Mouse (Mus musculus) cerebellum, adult 8-10 months (tissue): ENCODE data around the gene Ppp1r9a.

ENCODE experiments used
- DNase-seq: peaks from one replicate; pipeline ENCODE4 v3.0.0; 2022

Ppp1r9a gene

DNA sequence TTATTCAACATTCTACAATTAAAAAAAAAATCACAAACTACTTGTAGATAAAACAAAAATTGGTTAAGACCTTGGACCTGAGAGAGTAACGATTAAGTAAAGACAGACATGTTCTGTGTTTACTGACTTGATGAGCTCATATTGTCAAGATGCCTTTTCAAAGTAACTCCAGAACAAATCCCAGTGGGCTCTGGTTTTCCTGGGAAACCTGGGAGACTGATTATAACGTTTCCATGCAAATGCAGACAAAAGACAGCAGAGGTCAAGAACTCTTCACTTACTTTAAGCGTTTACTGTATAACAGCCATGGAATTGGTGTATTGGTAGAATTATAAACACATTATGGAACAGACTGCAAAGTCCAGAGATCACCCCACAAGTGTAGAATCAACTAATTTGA is 172.0 kb downstream of the Ppp1r9a start:
- DNase-seq: no peak

DNA sequence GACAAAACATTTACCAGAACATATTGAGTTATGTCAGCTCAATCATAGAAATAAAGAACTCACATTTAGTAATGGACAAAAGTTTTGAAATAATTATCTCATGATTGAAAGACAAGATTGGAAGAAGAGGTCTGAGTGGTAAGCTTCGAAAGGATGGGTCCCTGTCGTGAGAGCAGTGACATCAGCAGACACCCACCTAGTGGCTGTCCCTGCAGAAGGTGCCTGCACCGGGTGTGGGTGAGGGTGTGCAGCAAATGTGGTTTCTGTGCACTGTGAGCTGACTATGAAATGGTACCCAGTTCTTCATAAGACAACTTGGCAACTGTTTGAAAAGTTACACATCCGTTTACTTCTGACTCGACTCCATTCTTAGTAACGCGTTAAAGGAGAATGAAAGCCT is 173.0 kb downstream of the Ppp1r9a start:
- no peak for DNase-seq

DNA sequence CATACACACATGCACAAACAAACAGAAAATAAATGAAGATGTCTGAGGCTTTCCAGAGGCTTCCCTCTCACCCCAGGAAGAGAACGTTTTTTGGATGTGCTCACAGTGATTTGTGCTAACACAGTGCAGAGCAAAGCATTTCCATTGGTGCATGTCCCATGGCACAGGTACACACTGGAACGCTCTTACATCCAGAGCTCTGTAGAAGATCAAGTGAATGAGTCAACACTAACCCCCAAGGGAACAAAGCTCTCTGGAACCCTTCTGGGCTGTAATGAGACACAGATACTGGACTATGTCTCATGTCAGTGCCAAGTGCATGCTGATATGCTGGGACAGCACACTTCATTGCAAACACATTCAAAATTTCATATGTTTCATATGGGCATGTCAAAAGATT is 175.3 kb downstream of the Ppp1r9a start:
- no peak for DNase-seq

GRCm38 (mm10) chr6:5079108-5079507 is 176.4 kb downstream of the Ppp1r9a start:
- no peak for DNase-seq

GRCm38 (mm10) chr6:5080094-5080493 is 177.4 kb downstream of the Ppp1r9a start:
- no peak for DNase-seq

DNA sequence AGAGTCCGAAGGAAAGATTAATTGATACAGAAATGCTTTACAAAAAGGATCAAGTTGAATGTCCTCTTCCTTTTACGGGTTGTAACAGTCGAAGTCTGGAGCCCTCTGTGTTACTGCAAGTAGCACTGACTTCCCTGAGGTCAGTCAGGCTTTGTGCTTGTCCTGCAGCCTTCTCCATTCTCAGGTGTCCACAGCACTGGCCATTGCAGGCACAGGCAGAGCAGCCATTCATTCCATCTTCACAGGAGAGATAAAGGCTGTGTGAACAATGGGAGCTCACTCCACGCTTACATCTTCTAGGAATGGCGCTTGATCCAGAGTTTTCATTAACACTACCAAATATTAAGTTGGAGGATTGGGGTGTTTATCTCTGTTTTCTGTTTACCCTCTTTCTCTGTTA is 177.8 kb downstream of the Ppp1r9a start:
- DNase-seq: no peak

- DNase-seq: no peak
These were observed 178.4 kb downstream of the Ppp1r9a start for GRCm38 (mm10) chr6:5081099-5081498.

DNA sequence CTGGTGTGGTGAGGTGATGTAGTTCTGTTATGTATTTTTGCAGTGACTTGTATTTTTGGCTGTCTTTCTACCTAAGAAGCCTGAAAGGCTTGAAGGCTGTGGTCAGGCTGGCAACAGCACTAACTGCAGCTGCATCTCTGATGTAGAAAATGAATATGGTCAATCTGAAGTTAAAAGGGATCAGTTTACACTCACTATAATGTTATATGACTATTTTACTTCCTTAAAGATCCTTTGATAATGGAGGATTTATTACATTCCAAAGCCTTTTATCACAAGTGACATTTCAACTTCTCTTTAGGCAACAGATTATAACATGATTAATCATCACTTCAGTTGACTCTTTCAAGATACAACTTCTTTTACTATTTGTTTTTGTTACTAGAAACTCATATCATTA is 179.4 kb downstream of the Ppp1r9a start:
- DNase-seq: no peak

- no peak for DNase-seq
These were observed 180.0 kb downstream of the Ppp1r9a start for GRCm38 (mm10) chr6:5082740-5083139.

- DNase-seq: no peak
These were observed 181.2 kb downstream of the Ppp1r9a start for GRCm38 (mm10) chr6:5083957-5084356.

- no peak for DNase-seq
These were observed 189.2 kb downstream of the Ppp1r9a start for GRCm38 (mm10) chr6:5091873-5092272.

- no peak for DNase-seq
These were observed 190.1 kb downstream of the Ppp1r9a start for GRCm38 (mm10) chr6:5092795-5093194.

GRCm38 (mm10) chr6:5093516-5093915 is 190.8 kb downstream of the Ppp1r9a start:
- no peak for DNase-seq

- DNase-seq: no peak
These were observed 192.8 kb downstream of the Ppp1r9a start for GRCm38 (mm10) chr6:5095365-5095973.

GRCm38 (mm10) chr6:5097309-5097708 is 194.6 kb downstream of the Ppp1r9a start:
- DNase-seq: no peak

- no peak for DNase-seq
These were observed 196.6 kb downstream of the Ppp1r9a start for GRCm38 (mm10) chr6:5099282-5099681.

DNA sequence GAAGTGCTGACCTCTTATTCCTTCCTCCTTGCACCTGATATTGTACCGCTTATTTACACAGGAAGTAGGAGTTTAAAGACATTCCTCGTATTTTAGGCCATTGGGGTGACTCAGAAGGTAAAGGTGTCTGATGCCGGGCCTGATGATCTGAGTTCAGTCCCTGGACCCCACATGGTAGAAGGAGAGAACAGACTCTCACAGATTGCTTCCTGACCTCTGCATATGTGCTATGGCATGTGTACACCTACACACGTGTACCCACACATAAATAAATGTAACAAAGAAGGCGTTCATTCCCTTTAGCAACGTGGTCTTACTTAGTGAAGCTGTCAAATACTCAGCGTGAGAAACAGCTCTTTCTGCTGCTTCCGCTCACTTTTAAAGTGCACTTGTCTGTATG is 197.1 kb downstream of the Ppp1r9a start:
- DNase-seq: no peak

DNA sequence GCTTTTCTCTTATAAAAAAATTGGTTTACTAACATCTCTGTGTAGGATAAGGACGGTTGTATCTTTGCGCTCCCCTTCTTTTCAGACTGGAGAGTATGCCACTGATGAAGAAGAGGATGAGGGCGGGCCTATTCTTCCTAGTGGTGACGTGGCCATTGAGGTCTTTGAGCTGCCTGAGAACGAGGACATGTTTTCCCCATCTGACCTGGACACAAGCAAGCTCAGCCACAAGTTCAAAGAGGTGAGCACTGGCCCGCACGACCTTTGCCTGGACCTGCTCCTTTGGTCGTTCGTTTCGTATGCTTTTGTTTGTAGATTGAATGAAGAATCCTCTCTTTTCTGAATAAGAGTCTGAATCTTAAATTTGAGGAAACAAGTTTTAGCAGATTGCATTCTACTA is 197.6 kb downstream of the Ppp1r9a start:
- no peak for DNase-seq

DNA sequence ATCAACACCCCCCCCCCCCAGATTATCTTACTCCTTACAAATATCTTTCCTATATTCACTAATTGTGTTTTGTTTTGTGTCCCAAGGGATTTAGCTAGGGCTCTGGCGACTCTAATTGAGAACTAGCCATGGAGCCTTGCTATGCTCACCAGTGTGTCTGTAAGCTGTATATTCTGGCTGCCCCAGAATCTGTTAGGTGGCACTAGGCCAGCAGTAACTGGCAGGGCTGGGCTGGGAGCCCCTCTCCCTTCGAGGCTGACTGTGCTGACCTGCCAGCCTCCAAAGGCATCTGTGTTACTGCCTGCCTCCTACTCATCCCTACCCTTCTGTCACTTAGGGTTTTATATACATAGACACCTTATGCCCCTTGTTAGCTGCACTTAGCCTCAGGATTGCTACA is 200.0 kb downstream of the Ppp1r9a start:
- DNase-seq: no peak

DNA sequence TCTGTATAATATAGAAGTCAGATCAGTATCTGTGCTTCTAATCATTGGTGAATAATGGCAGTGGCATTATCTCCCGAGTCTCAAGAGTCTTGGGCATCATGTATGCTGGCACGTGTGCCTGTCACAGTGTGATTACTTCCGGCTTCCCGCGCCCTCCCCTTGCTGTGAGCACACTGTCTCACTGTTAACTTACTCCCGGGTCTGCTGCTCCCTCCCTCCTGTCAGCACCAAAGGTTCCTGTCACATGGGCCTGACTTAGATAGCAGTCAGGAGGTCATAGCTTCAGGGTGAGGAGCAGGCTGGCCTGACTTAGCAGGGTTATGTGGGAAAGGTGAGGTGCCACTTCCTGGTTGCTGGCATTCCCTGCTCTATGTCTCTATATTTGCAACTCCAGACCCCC is 201.1 kb downstream of the Ppp1r9a start:
- DNase-seq: no peak

- DNase-seq: no peak
These were observed 201.5 kb downstream of the Ppp1r9a start for GRCm38 (mm10) chr6:5104238-5104637.

DNA sequence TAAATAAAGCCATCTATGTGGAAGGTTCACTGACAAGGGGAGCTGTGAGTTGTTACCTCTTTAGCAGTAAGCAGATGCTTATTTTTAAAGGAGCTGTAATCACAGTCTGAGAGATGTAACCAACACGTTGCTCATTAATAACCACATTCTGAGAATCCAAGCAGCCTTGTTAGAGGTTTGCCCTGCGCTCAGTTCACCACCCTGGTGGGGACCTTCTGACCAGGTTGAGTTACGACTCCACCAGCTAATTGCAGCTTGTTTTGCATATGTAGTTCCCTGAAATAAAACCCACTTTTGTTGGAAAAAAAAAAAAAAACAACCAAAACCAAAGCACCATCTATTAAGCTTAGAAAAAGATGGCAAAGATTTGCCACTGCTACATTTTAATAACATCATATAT is 205.8 kb downstream of the Ppp1r9a start:
- no peak for DNase-seq

- peak; percentile 90 for DNase-seq
These were observed 207.4 kb downstream of the Ppp1r9a start for GRCm38 (mm10) chr6:5109925-5110714.

DNA sequence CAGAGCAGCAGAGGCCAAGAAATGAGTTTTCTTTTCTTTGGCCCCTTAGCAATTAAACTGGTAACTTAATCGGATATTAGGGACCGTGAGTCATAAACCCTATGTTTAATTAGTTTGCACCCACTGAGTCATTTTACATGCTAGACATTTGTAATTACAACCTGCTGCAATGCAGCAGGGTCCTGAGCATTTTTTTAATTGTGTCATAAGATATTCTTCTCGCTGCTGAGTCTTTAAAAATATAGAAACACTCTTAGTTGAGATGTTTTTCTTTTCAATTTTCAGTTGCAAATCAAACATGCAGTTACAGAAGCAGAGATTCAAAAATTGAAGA is 208.0 kb downstream of the Ppp1r9a start:
- no peak for DNase-seq

GRCm38 (mm10) chr6:5113103-5113502 is 210.4 kb downstream of the Ppp1r9a start:
- DNase-seq: no peak
